In genomic region chr12:75358714-75359113, GRCm38 (mm10) we compare ENCODE assay signal across 13 mouse cellular contexts. TPM values are rescaled to one million over a fixed set of nuclear protein-coding genes. Genes with fewer than 3 reads are reported as not detected.
DNase-seq lines count a peak whose midpoint lies in the region; ATAC-seq and TF ChIP-seq lines count a peak whose summit lies in the region.
"Had no signal": no experiment of that assay in that cellular context is flagged by ENCODE, and none has a peak within 500 bp of the region (broad histone marks: within the 10 kb centered on the region; RNA-seq: fewer than 3 reads in every experiment).

No protein-coding gene starts in this region.

- intact Hi-C loops in heart, postnatal 25 days (cut with DNase I): loop anchor here (5.0 kb wide), 1 partner anchor 36 kb away; no protein-coding TSS in a partner anchor

- H3K27ac ChIP-seq in cerebellum, adult 2 months (ENCODE audit: insufficient read depth, low read length): no peak overlapping the region
- H3K27ac ChIP-seq in stomach, embryonic 16.5 days (ENCODE audit: low read length): no peak overlapping the region
- H3K27ac ChIP-seq in forebrain, embryonic 13.5 days: no peak overlapping the region

- H3K4me1 ChIP-seq in cerebellum, adult 2 months (ENCODE audit: control insufficient read depth, insufficient read depth, low read length): peaks cover 7% of the 10 kb centered on the region; the same call in 1 of the 2 replicates
- H3K4me1 ChIP-seq in stomach, embryonic 16.5 days (ENCODE audit: control insufficient read depth, insufficient read depth, low read length): peaks cover 8% of the 10 kb centered on the region
- H3K4me1 ChIP-seq in forebrain, embryonic 13.5 days: no peaks in the 10 kb centered on the region

- no peaks in the 10 kb centered on the region for H3K36me3 ChIP-seq in stomach, embryonic 16.5 days (ENCODE audit: control insufficient read depth, insufficient read depth, low read length)
- no peaks in the 10 kb centered on the region for H3K36me3 ChIP-seq in forebrain, embryonic 13.5 days (ENCODE audit: poor library complexity, severe bottlenecking)

- H3K27me3 ChIP-seq in cerebellum, adult 2 months (ENCODE audit: control insufficient read depth, insufficient read depth, low read length): no peaks in the 10 kb centered on the region
- no peaks in the 10 kb centered on the region for H3K27me3 ChIP-seq in stomach, embryonic 16.5 days (ENCODE audit: control insufficient read depth, insufficient read depth, low read length)
- no peaks in the 10 kb centered on the region for H3K27me3 ChIP-seq in forebrain, embryonic 13.5 days

- 10% methylated on average over 4 of the region's 4 CpGs for WGBS in cerebellum, adult 2 months
- 47% methylated on average over 4 of the region's 4 CpGs for WGBS in stomach, embryonic 16.5 days
- WGBS in forebrain, embryonic 13.5 days: 83% methylated on average over 4 of the region's 4 CpGs

- TF ChIP-seq POLR2A in cerebellum, adult 2 months (IDR thresholded peaks at IDR 0.05; ENCODE audit: borderline replicate concordance, insufficient read depth, low read length): no peak

- H3K9ac ChIP-seq in stomach, embryonic 16.5 days (ENCODE audit: low read length): no peak overlapping the region
- no peak overlapping the region for H3K9ac ChIP-seq in forebrain, embryonic 13.5 days
- H3K9ac ChIP-seq: liver, postnatal 0 days had no signal

- TF ChIP-seq CTCF in cerebellum, adult 2 months (IDR thresholded peaks at IDR 0.05; ENCODE audit: borderline replicate concordance, insufficient read depth, low read depth, low read length): no peak

- peak; percentile 64; the same call in 1 of the 2 replicates for ATAC-seq in stomach, embryonic 16.5 days (ENCODE audit: insufficient read depth, low FRiP score)
- ATAC-seq in forebrain, embryonic 13.5 days: no peak
- ATAC-seq: liver, postnatal 0 days had no signal

- no peak overlapping the region for H3K4me3 ChIP-seq in cerebellum, adult 2 months (replicated peaks; ENCODE audit: insufficient read depth, low read depth, low read length)
- no peak overlapping the region for H3K4me3 ChIP-seq in stomach, embryonic 16.5 days (replicated peaks; ENCODE audit: low read length)
- H3K4me3 ChIP-seq in forebrain, embryonic 13.5 days: no peak overlapping the region

- no peak overlapping the region for H3K4me2 ChIP-seq in stomach, embryonic 16.5 days (ENCODE audit: low read depth, low read length)
- H3K4me2 ChIP-seq in forebrain, embryonic 13.5 days: no peak overlapping the region

- DNase-seq in cerebellum, adult 2 months: peak; percentile 64 to 76
- no peak for DNase-seq in cerebellum, adult 11 months
- peak; percentile 10 for DNase-seq in right cerebral cortex, adult 18-20 months
- no peak for DNase-seq in right cerebral cortex, postnatal 25 days
- peak; percentile 62 for DNase-seq in heart, postnatal 25 days (ENCODE audit: low spot score)
- DNase-seq in embryo, embryonic 10 days (ENCODE audit: low spot score): no peak
- DNase-seq: liver, postnatal 0 days; thymus, postnatal 36 days had no signal

- no peaks in the 10 kb centered on the region for H3K9me3 ChIP-seq in stomach, embryonic 16.5 days (replicated peaks; ENCODE audit: control insufficient read depth, low read length)
- H3K9me3 ChIP-seq in forebrain, embryonic 13.5 days (replicated peaks): no peaks in the 10 kb centered on the region

RNA-seq across cellular contexts. Expression of gene Rhoj, which starts 50.6 kb away (rescaled TPM):
- polyA plus RNA-seq in cerebellum, adult 2 months (2012; rRNA removed): 8.2 and 9.1 TPM in 2 replicates
- total RNA-seq in heart, postnatal 25 days (2021): 10 to 100 TPM; 32.2 to 41.4 TPM
- polyA plus RNA-seq in stomach, embryonic 16.5 days (2015; fragmentation: Nextera tagmentation; extraction: Ambion mirVana): 68.1 and 72.7 TPM in 2 replicates
- polyA plus RNA-seq in forebrain, embryonic 13.5 days (2015; fragmentation: Nextera tagmentation; extraction: Ambion mirVana): 14.1 and 16.6 TPM in 2 replicates

RNA-seq across cellular contexts. Expression of gene Gphb5, which starts 57.9 kb away (rescaled TPM):
- not detected in 2 replicates for polyA plus RNA-seq in cerebellum, adult 2 months (2012; rRNA removed)
- total RNA-seq in heart, postnatal 25 days (2021): not detected
- polyA plus RNA-seq in stomach, embryonic 16.5 days (2015; fragmentation: Nextera tagmentation; extraction: Ambion mirVana): not detected in 2 replicates
- not detected in 2 replicates for polyA plus RNA-seq in forebrain, embryonic 13.5 days (2015; fragmentation: Nextera tagmentation; extraction: Ambion mirVana)
- total RNA-seq: adrenal gland, adult 18-20 months; layer of hippocampus, adult 18-20 months; neutrophil, adult 5-6 weeks had no signal
- polyA plus RNA-seq: liver, postnatal 0 days had no signal

Comparison
In these comparisons a context has a peak if more than half of its experiments do, and no peak if none do; other contexts are left out.
1. DNase-seq: peak in cerebellum, adult 2 months (2 of 2), right cerebral cortex, adult 18-20 months (single experiment) and heart, postnatal 25 days (single experiment); none in cerebellum, adult 11 months (single experiment), right cerebral cortex, postnatal 25 days (single experiment) and embryo, embryonic 10 days (single experiment).